Mouse (Mus musculus) telencephalon, adult 2 months (tissue): ENCODE data around the gene Plaur.

Experiments
- DNase-seq: peaks from one replicate; pipeline ENCODE4 v3.0.0-alpha.2; 2011; ENCODE audit warnings: low read depth, low spot score

The Plaur gene

GRCm38 (mm10) chr7:24462388-24463319, at the start of gene Plaur:
Plaur (plus strand) TSS chr7:24462484.
- no peak for DNase-seq

GRCm38 (mm10) chr7:24413630-24414029, 48.7 kb upstream of the Plaur start:
- DNase-seq, result no peak

- DNase-seq, result no peak
Observed at GRCm38 (mm10) chr7:24415261-24415660, 47.0 kb upstream of the Plaur start.

GRCm38 (mm10) chr7:24419579-24419978, 42.7 kb upstream of the Plaur start:
- DNase-seq, result no peak

GRCm38 (mm10) chr7:24421648-24422047, 40.6 kb upstream of the Plaur start:
- DNase-seq, result no peak

GRCm38 (mm10) chr7:24422251-24422650, 40.0 kb upstream of the Plaur start:
- DNase-seq, result no peak

GRCm38 (mm10) chr7:24423107-24423763, 39.0 kb upstream of the Plaur start:
- DNase-seq, result no peak

GRCm38 (mm10) chr7:24423956-24424732, 38.1 kb upstream of the Plaur start:
- no peak for DNase-seq

GRCm38 (mm10) chr7:24425919-24426318, 36.4 kb upstream of the Plaur start:
- no peak for DNase-seq

- DNase-seq, result no peak
Observed at GRCm38 (mm10) chr7:24427168-24427567, 35.1 kb upstream of the Plaur start.

- no peak for DNase-seq
Observed at GRCm38 (mm10) chr7:24428725-24429124, 33.6 kb upstream of the Plaur start.

- DNase-seq, result peak; percentile 90
Observed at GRCm38 (mm10) chr7:24429413-24430112, 32.7 kb upstream of the Plaur start.

- no peak for DNase-seq
Observed at GRCm38 (mm10) chr7:24430551-24431345, 31.5 kb upstream of the Plaur start.

- no peak for DNase-seq
Observed at GRCm38 (mm10) chr7:24431713-24432112, 30.6 kb upstream of the Plaur start.

- DNase-seq, result no peak
Observed at GRCm38 (mm10) chr7:24435305-24435704, 27.0 kb upstream of the Plaur start.

GRCm38 (mm10) chr7:24437981-24438380, 24.3 kb upstream of the Plaur start:
- peak; percentile 87 for DNase-seq

GRCm38 (mm10) chr7:24439191-24439590, 23.1 kb upstream of the Plaur start:
- no peak for DNase-seq

- DNase-seq, result no peak
Observed at GRCm38 (mm10) chr7:24439891-24440290, 22.4 kb upstream of the Plaur start.

- DNase-seq, result no peak
Observed at GRCm38 (mm10) chr7:24441785-24442184, 20.5 kb upstream of the Plaur start.

GRCm38 (mm10) chr7:24442313-24442712, 20.0 kb upstream of the Plaur start:
- no peak for DNase-seq
